Mouse (Mus musculus) heart, embryonic 10.5 days (tissue): ENCODE data around the gene Ppm1h. TPM values are rescaled to one million over a fixed set of nuclear protein-coding genes. Genes with fewer than 3 reads are reported as not detected.

Source experiments
- DNase-seq: peaks from one replicate; pipeline ENCODE4 v3.0.0-alpha.2; 2017; ENCODE audit warnings: low spot score
- H3K27ac ChIP-seq: fragments of 300-500 bp; sonication (generic); 2 replicates; pipeline ENCODE4 v1.5.1; 2016; ENCODE audit warnings: mild to moderate bottlenecking
- H3K27me3 ChIP-seq: fragments of 300-500 bp; sonication (generic); 2 replicates; pipeline ENCODE4 v1.6.1; 2016; ENCODE audit warnings: mild to moderate bottlenecking; ENCODE audit not compliant: poor library complexity, insufficient read depth, severe bottlenecking
- H3K36me3 ChIP-seq: fragments of 300-500 bp; sonication (generic); 2 replicates; pipeline ENCODE4 v1.6.1; 2016; ENCODE audit warnings: mild to moderate bottlenecking, moderate library complexity
- H3K4me1 ChIP-seq: fragments of 300-500 bp; sonication (generic); 2 replicates; pipeline ENCODE4 v1.6.1; 2016; ENCODE audit warnings: mild to moderate bottlenecking
- H3K4me3 ChIP-seq: fragments of 300-500 bp; sonication (generic); 2 replicates; pipeline ENCODE4 v1.5.1; 2016; ENCODE audit warnings: mild to moderate bottlenecking, moderate library complexity
- H3K9me3 ChIP-seq: fragments of 300-500 bp; sonication (generic); 2 replicates; pipeline ENCODE4 v1.6.1; 2016; ENCODE audit warnings: mild to moderate bottlenecking, moderate library complexity
- WGBS: fragments of 180-500 bp; shearing (Covaris S2); methylation state at CpG from one replicate; pipeline ENCODE4 v1.1.7; 2016; 5-methylcytosine and 5-hydroxymethylcytosine counted together
- polyA plus RNA-seq: library from polyadenylated mRNA; unstranded; fragments of >200 nt; fragmentation: Nextera tagmentation; extraction: Ambion mirVana; gene quantifications from 2 replicates; pipeline ENCODE4 v1.2.1, GENCODE M21; 2016

The Ppm1h gene
- polyA plus RNA-seq, 1 experiment from 2014 or later = 2.3 TPM

- Histone ChIP-seq H3K4me3 (no peak overlapping the region), H3K4me1 (peaks cover 21% of the 10 kb centered on the region), H3K27ac (no peak overlapping the region), H3K27me3 (no peaks in the 10 kb centered on the region), H3K9me3 (no peaks in the 10 kb centered on the region), H3K36me3 (no peaks in the 10 kb centered on the region)
- 77% methylated on average over 8 of the region's 8 CpGs for WGBS
- no peak for DNase-seq
Observed at GRCm38 (mm10) chr10:122716286-122716685, 37.7 kb downstream of the Ppm1h start.

- H3K4me1 ChIP-seq = peaks cover 21% of the 10 kb centered on the region
- no peak for DNase-seq
- no peak overlapping the region for H3K4me3 ChIP-seq
- no peak overlapping the region for H3K27ac ChIP-seq
- H3K36me3 ChIP-seq = no peaks in the 10 kb centered on the region
- no peaks in the 10 kb centered on the region for H3K9me3 ChIP-seq
- WGBS = 70% methylated on average over 14 of the region's 14 CpGs
- no peaks in the 10 kb centered on the region for H3K27me3 ChIP-seq
Observed at GRCm38 (mm10) chr10:122716739-122717474, 38.3 kb downstream of the Ppm1h start.

- H3K9me3 ChIP-seq = no peaks in the 10 kb centered on the region
- no peaks in the 10 kb centered on the region for H3K36me3 ChIP-seq
- 0 out of 2 replicates have a peak overlapping the region, but pooled peaks have one; percentile 42 for H3K27ac ChIP-seq
- DNase-seq = no peak
- WGBS = 74% methylated on average over 14 of the region's 14 CpGs
- no peak overlapping the region for H3K4me3 ChIP-seq
- no peaks in the 10 kb centered on the region for H3K27me3 ChIP-seq
- peaks cover 21% of the 10 kb centered on the region for H3K4me1 ChIP-seq
Observed at GRCm38 (mm10) chr10:122717754-122718415, 39.3 kb downstream of the Ppm1h start.

- no peaks in the 10 kb centered on the region for H3K36me3 ChIP-seq
- H3K4me3 ChIP-seq = no peak overlapping the region
- no peaks in the 10 kb centered on the region for H3K9me3 ChIP-seq
- 62% methylated on average over 7 of the region's 7 CpGs for WGBS
- H3K4me1 ChIP-seq = peaks cover 21% of the 10 kb centered on the region
- H3K27me3 ChIP-seq = no peaks in the 10 kb centered on the region
- DNase-seq = no peak
- H3K27ac ChIP-seq = no peak overlapping the region
Observed at GRCm38 (mm10) chr10:122718951-122719350, 40.4 kb downstream of the Ppm1h start.

GRCm38 (mm10) chr10:122722111-122722510 is 43.5 kb downstream of the Ppm1h start:
- Histone ChIP-seq H3K9me3 (no peaks in the 10 kb centered on the region), H3K27ac (no peak overlapping the region), H3K36me3 (no peaks in the 10 kb centered on the region), H3K4me3 (no peak overlapping the region), H3K27me3 (no peaks in the 10 kb centered on the region), H3K4me1 (peaks cover 14% of the 10 kb centered on the region)
- DNase-seq = no peak
- 71% methylated on average over 6 of the region's 6 CpGs for WGBS

- no peak for DNase-seq
- H3K9me3 ChIP-seq = no peaks in the 10 kb centered on the region
- no peaks in the 10 kb centered on the region for H3K27me3 ChIP-seq
- no peaks in the 10 kb centered on the region for H3K36me3 ChIP-seq
- H3K4me1 ChIP-seq = peaks cover 3% of the 10 kb centered on the region; the same call in 1 of the 2 replicates
- no peak overlapping the region for H3K4me3 ChIP-seq
- no peak overlapping the region for H3K27ac ChIP-seq
- 84% methylated on average over 4 of the region's 4 CpGs for WGBS
Observed at GRCm38 (mm10) chr10:122724692-122725091, 46.1 kb downstream of the Ppm1h start.

GRCm38 (mm10) chr10:122727228-122727627 is 48.7 kb downstream of the Ppm1h start:
- DNase-seq = no peak
- no peak overlapping the region for H3K4me3 ChIP-seq
- peaks cover 3% of the 10 kb centered on the region; the same call in 1 of the 2 replicates for H3K4me1 ChIP-seq
- H3K9me3 ChIP-seq = no peaks in the 10 kb centered on the region
- no peak overlapping the region for H3K27ac ChIP-seq
- H3K27me3 ChIP-seq = no peaks in the 10 kb centered on the region
- H3K36me3 ChIP-seq = no peaks in the 10 kb centered on the region
- WGBS = 34% methylated on average over 4 of the region's 4 CpGs

- peak; percentile 20 for DNase-seq
- H3K27me3 ChIP-seq = no peaks in the 10 kb centered on the region
- H3K4me3 ChIP-seq = no peak overlapping the region
- WGBS = 80% methylated on average over 2 of the region's 2 CpGs
- no peaks in the 10 kb centered on the region for H3K9me3 ChIP-seq
- peaks cover 3% of the 10 kb centered on the region; the same call in 1 of the 2 replicates for H3K4me1 ChIP-seq
- no peaks in the 10 kb centered on the region for H3K36me3 ChIP-seq
- no peak overlapping the region for H3K27ac ChIP-seq
Observed at GRCm38 (mm10) chr10:122728172-122728571, 49.6 kb downstream of the Ppm1h start.

- H3K9me3 ChIP-seq = no peaks in the 10 kb centered on the region
- WGBS = 92% methylated on average over 3 of the region's 3 CpGs
Observed at GRCm38 (mm10) chr10:122732146-122732545, 53.6 kb downstream of the Ppm1h start.

GRCm38 (mm10) chr10:122734521-122734920 is 56.0 kb downstream of the Ppm1h start:
- H3K4me3 ChIP-seq = no peak overlapping the region
- 84% methylated on average over 4 of the region's 4 CpGs for WGBS

More at GRCm38 (mm10) chr10:122732146-122732545, 53.6 kb downstream of the Ppm1h start:
- H3K4me1 ChIP-seq = peaks cover 2% of the 10 kb centered on the region; the same call in 1 of the 2 replicates
- no peak overlapping the region for H3K4me3 ChIP-seq
- peak; percentile 58 for DNase-seq
- no peaks in the 10 kb centered on the region for H3K36me3 ChIP-seq
- H3K27ac ChIP-seq = no peak overlapping the region
- no peaks in the 10 kb centered on the region for H3K27me3 ChIP-seq

GRCm38 (mm10) chr10:122735284-122735784 is 56.8 kb downstream of the Ppm1h start:
- Histone ChIP-seq H3K36me3 (no peaks in the 10 kb centered on the region), H3K4me3 (no peak overlapping the region), H3K27ac (no peak overlapping the region), H3K4me1 (peaks cover 3% of the 10 kb centered on the region; the same call in 1 of the 2 replicates), H3K9me3 (no peaks in the 10 kb centered on the region), H3K27me3 (no peaks in the 10 kb centered on the region)
- WGBS = 79% methylated on average over 7 of the region's 7 CpGs
- peak; percentile 42 for DNase-seq

More at GRCm38 (mm10) chr10:122734521-122734920, 56.0 kb downstream of the Ppm1h start:
- no peaks in the 10 kb centered on the region for H3K9me3 ChIP-seq
- no peak overlapping the region for H3K27ac ChIP-seq
- H3K36me3 ChIP-seq = no peaks in the 10 kb centered on the region
- H3K27me3 ChIP-seq = no peaks in the 10 kb centered on the region
- H3K4me1 ChIP-seq = peaks cover 3% of the 10 kb centered on the region; the same call in 1 of the 2 replicates
- DNase-seq = peak; percentile 63

- WGBS = 85% methylated on average over 4 of the region's 4 CpGs
- no peak overlapping the region for H3K4me3 ChIP-seq
- no peaks in the 10 kb centered on the region for H3K27me3 ChIP-seq
- no peak overlapping the region for H3K27ac ChIP-seq
- no peaks in the 10 kb centered on the region for H3K9me3 ChIP-seq
- peaks cover 3% of the 10 kb centered on the region; the same call in 1 of the 2 replicates for H3K4me1 ChIP-seq
- no peaks in the 10 kb centered on the region for H3K36me3 ChIP-seq
- DNase-seq = peak; percentile 13
Observed at GRCm38 (mm10) chr10:122736835-122737234, 58.3 kb downstream of the Ppm1h start.

GRCm38 (mm10) chr10:122738526-122738925 is 60.0 kb downstream of the Ppm1h start:
- Histone ChIP-seq H3K36me3 (no peaks in the 10 kb centered on the region), H3K27ac (no peak overlapping the region), H3K27me3 (no peaks in the 10 kb centered on the region), H3K4me3 (no peak overlapping the region), H3K9me3 (no peaks in the 10 kb centered on the region), H3K4me1 (peaks cover 3% of the 10 kb centered on the region; the same call in 1 of the 2 replicates)
- DNase-seq = peak; percentile 33
- 69% methylated on average over 10 of the region's 10 CpGs for WGBS
